Mouse (Mus musculus) C2C12 (cell line): ENCODE measurements around the gene Acot8.

Experiments
- CEBPB ChIP-seq: IDR thresholded peaks from one replicate; pipeline ENCODE4 v1.6.1; 2011; ENCODE audit warnings: low read depth, mild to moderate bottlenecking, control low read depth, moderate library complexity
- CTCF ChIP-seq: IDR thresholded peaks from one replicate; pipeline ENCODE4 v1.5.1; 2011; ENCODE audit not compliant: control insufficient read depth, insufficient read depth, insufficient read length
- FOSL1 ChIP-seq: IDR thresholded peaks from one replicate; pipeline ENCODE4 v1.8.0; 2011; ENCODE audit warnings: mild to moderate bottlenecking, low read length; ENCODE audit not compliant: poor library complexity, insufficient read depth, severe bottlenecking
- MYOD1 ChIP-seq: IDR thresholded peaks from one replicate; pipeline ENCODE4 v1.6.1; 2011; ENCODE audit warnings: low read depth; ENCODE audit not compliant: control insufficient read depth, insufficient read length

GRCm38 (mm10) chr2:164850061-164850460 is 45.4 kb upstream of the Acot8 start:
- TF ChIP-seq CTCF: no peak
- no peak for TF ChIP-seq FOSL1
- no peak for TF ChIP-seq CEBPB
- no peak for TF ChIP-seq MYOD1
